Mouse (Mus musculus) heart, postnatal 25 days (tissue): ENCODE data around the gene Gm8978. TPM values are rescaled to one million over a fixed set of nuclear protein-coding genes. Genes with fewer than 3 reads are reported as not detected.
"Not testable (repeated sequence)": the region's sequence is repeated elsewhere in the genome, so short reads cannot be mapped to it uniquely, and the experiment has no call there.

Source experiments
- DNase-seq: peaks from one replicate; pipeline ENCODE4 v3.0.0; 2022; ENCODE audit warnings: low spot score
- intact Hi-C: fragments of 180-260 bp; cut with DNase I; formaldehyde crosslinking; loops from one replicate; pipeline ENCODE4 v1.15.1; 2025
- microRNA-seq: library from miRNA; unstranded; fragments of <30 nt; microRNA quantifications from one replicate; pipeline ENCODE4 v1.2.0, GENCODE M21; 2022
- total RNA-seq, 2 experiments: library from RNA; stranded (reverse); gene quantifications; 2 replicates each; pipeline ENCODE4 v1.2.3; 2021

Gm8978 gene
- not detected for total RNA-seq

DNA sequence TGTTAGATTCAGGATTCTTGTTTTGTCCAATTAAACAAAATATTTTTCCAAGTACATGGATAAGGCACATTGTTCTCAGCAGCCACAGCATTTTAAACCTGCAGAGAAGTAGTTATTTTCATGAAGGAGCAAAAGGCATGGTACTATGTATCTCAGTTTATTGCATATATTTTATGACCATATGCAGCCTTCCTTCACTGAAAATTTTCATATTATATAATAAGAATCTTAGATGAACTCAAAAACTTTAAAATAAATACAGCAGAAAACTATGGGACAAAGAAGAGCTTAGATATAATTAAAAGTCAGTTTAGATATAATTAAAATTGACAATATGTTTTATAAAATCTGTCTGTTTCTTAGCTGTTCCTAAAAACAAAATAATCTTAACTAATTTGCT, at the start of gene Gm8978:
TSS of gene Gm8978 (minus strand) at position 101 of the 400 bp plus-strand sequence.
- DNase-seq, result not testable (repeated sequence)

DNA sequence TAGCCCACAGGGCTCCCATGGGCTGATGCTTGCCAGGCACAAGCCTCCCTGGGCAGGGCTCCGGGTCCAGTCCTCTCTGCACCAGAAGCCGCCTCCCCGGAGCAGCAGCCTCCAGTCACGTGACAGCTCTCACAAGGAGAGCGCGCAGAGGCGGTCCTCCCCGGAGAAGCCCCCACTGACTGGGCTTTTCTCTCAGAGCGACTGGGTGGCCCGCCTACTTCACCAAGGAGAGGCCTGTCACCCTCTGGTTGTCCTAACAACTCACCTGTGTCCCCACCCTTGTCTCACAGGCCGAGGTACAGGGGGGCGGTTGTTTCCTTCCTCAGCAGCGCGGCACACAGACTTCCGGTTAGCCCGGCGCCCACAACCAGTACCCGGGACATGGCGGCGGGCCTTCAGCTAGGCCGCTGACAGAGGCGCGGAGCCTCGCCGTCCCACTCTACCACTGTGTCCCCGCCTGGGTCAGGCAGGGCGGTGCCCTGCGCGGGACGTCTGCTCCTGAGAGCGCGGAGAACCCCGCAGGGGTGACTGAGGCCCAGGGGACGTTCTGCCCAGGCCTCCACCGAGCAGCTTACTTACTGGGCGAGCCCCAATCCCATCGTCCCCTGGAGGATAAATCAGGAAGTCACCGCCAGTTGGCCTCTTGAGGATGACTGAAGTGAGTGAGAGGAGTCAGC, 35.3 kb downstream of the Gm8978 start:
- intact Hi-C loops, result loop anchor here (5.0 kb wide), 1 partner anchor 197 kb away; the partner anchor contains the start of gene Rnls

More for the DNA sequence above, at the start of gene Gm8978:
- intact Hi-C loops, result not testable (repeated sequence)

DNA sequence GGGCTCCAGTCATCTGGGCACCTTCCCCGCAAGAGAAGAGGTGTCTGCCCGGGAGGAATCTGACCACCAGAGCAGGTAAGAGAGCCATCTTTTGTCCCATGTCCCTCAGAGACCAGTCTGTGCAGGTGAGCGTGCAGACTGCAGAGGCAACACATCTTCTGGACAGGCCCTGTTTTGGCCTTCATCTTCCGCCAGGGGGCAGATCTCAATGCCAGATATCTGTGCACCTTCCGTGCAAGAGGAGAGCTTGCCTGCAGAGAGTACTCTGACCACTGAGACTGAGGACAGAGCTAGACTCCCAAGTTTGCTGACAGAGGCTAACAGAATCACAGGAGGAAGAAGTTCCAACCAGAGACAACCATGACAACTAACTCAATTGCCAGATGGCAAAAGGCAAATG, 56.5 kb downstream of the Gm8978 start:
- DNase-seq, intact Hi-C loops: not testable (repeated sequence)

More for the DNA sequence above, 35.3 kb downstream of the Gm8978 start:
- peak; percentile 33 for DNase-seq

Small RNA genes within 50 kb of the gene (microRNA-seq; reads per million reads assigned to microRNA genes)
- not detected for gene Gm27440

Other genes starting within 250 kb of the Gm8978 start
- gene Rnls, start 233.0 kb downstream of the Gm8978 start, total RNA-seq, result 10 to 100 TPM; 15.3 to 18.0 TPM
- under 1 TPM; 0.26 to 0.34 TPM for gene Lipo4, start 107.5 kb downstream of the Gm8978 start, total RNA-seq
- under 1 TPM; 0.17 to 0.39 TPM for gene Lipo2, start 126.1 kb upstream of the Gm8978 start, total RNA-seq
- gene Lipo3, start 136.7 kb upstream of the Gm8978 start, total RNA-seq, result 1 to 10 TPM; 8.0 to 9.6 TPM
- gene Lipo1, start 162.2 kb upstream of the Gm8978 start, total RNA-seq, result not detected